Mouse (Mus musculus) myocyte (in vitro differentiated cells): ENCODE data around the gene 1700016H13Rik. TPM values are rescaled to one million over a fixed set of nuclear protein-coding genes. Genes with fewer than 3 reads are reported as not detected.

Source experiments
- H3K27me3 ChIP-seq: one replicate; pipeline ENCODE4 v1.6.1; 2011; ENCODE audit not compliant: control insufficient read depth, insufficient read depth, insufficient read length
- H3K36me3 ChIP-seq: one replicate; pipeline ENCODE4 v1.6.1; 2011; ENCODE audit not compliant: control insufficient read depth, insufficient read depth
- H3K4me2 ChIP-seq: one replicate; pipeline ENCODE4 v1.6.1; 2011; ENCODE audit warnings: low read depth, control low read depth
- H3K4me3 ChIP-seq: one replicate; pipeline ENCODE4 v1.5.1; 2011; ENCODE audit warnings: mild to moderate bottlenecking, control low read depth, moderate library complexity
- H3K79me2 ChIP-seq: one replicate; pipeline ENCODE4 v1.6.1; 2011; ENCODE audit not compliant: control insufficient read depth, insufficient read depth
- H3ac ChIP-seq: one replicate; pipeline ENCODE4 v1.6.1; 2011; ENCODE audit not compliant: control insufficient read depth, insufficient read length
- CEBPB ChIP-seq: IDR thresholded peaks from 2 replicates; pipeline ENCODE4 v1.6.1; 2011; ENCODE audit warnings: mild to moderate bottlenecking, moderate library complexity; ENCODE audit not compliant: poor library complexity, insufficient read depth, severe bottlenecking
- E2F4 ChIP-seq: IDR thresholded peaks from one replicate; pipeline ENCODE4 v1.6.1; 2011; ENCODE audit warnings: mild to moderate bottlenecking, control low read depth, moderate library complexity; ENCODE audit not compliant: insufficient read depth
- MAX ChIP-seq: IDR thresholded peaks from one replicate; pipeline ENCODE4 v1.6.1; 2011; ENCODE audit warnings: low read depth, mild to moderate bottlenecking, control low read depth
- MYOD1 ChIP-seq, 3 experiments: IDR thresholded peaks; one replicate each; pipeline ENCODE4 v1.6.1; 2011; ENCODE audit warnings: control low read depth in 2 of 3, low read depth in 2 of 3, mild to moderate bottlenecking in 2 of 3, moderate library complexity in 1 of 3; ENCODE audit not compliant: insufficient read length in 2 of 3, control insufficient read depth in 1 of 3
- MYOG ChIP-seq, 3 experiments: IDR thresholded peaks; one replicate each; pipeline ENCODE4 v1.6.1; 2011; ENCODE audit warnings: control low read depth in 2 of 3, low read depth in 2 of 3, mild to moderate bottlenecking in 2 of 3; ENCODE audit not compliant: insufficient read length in 2 of 3, control insufficient read depth in 1 of 3, insufficient read depth in 1 of 3
- POLR2A ChIP-seq: IDR thresholded peaks from one replicate; pipeline ENCODE4 v1.6.1; 2011; ENCODE audit warnings: low read depth, mild to moderate bottlenecking, control low read depth, moderate library complexity; ENCODE audit not compliant: insufficient read length
- POLR2AphosphoS2 ChIP-seq: IDR thresholded peaks from one replicate; pipeline ENCODE4 v1.6.1; 2011; ENCODE audit warnings: low read depth, control low read depth; ENCODE audit not compliant: insufficient read length
- REST ChIP-seq: IDR thresholded peaks from one replicate; pipeline ENCODE4 v1.6.1; 2011; ENCODE audit warnings: mild to moderate bottlenecking, control low read depth, moderate library complexity; ENCODE audit not compliant: insufficient read depth, insufficient read length
- SRF ChIP-seq: IDR thresholded peaks from one replicate; pipeline ENCODE4 v1.6.1; 2011; ENCODE audit warnings: low read depth; ENCODE audit not compliant: control insufficient read depth, insufficient read length
- TCF12 ChIP-seq: IDR thresholded peaks from one replicate; pipeline ENCODE4 v1.6.1; 2011; ENCODE audit warnings: mild to moderate bottlenecking, control low read depth; ENCODE audit not compliant: poor library complexity, insufficient read depth, severe bottlenecking
- TCF3 ChIP-seq: IDR thresholded peaks from one replicate; pipeline ENCODE4 v1.6.1; 2011; ENCODE audit warnings: low read depth, control low read depth; ENCODE audit not compliant: insufficient read length
- USF1 ChIP-seq: IDR thresholded peaks from one replicate; pipeline ENCODE4 v1.6.1; 2011; ENCODE audit warnings: low read depth, mild to moderate bottlenecking, control low read depth, moderate library complexity
- polyA plus RNA-seq: library from polyadenylated mRNA; unstranded; fragments of >200 nt; fragmentation: generic; extraction: Trizol; gene quantifications from one replicate; pipeline ENCODE4 v1.2.1, GENCODE M21; 2012; ENCODE audit warnings: missing spikeins

1700016H13Rik gene
- polyA plus RNA-seq, 1 experiment, result not detected

DNA sequence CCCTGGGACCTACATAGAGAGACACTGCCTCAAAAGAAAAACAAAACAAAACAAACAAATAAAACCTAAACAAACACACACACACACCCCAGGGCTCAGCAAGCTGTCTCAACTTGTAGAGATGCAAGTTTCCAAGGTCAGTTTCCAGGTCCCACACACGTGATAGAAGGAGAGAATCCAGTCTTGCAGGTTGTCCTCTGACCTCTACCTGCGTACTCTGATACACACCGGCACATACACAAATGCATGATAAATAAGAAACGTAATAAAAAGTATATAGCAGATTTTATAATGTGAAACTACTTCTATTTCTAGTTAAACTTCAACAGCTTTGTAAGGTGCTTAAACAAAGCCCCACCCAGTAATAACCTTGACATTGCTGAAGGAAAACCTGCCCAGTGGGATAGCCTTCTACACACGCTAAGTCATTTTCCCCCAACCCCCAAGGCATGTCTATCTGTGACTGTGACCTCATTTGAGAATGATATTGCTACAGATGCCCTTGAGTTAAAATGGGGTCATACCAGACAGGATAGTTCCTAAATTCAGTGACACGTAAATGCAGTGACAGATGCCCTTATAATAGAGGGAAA, 20.6 kb upstream of the 1700016H13Rik start:
- Histone ChIP-seq H3K4me3 (no peak overlapping the region), H3K36me3 (no peaks in the 10 kb centered on the region), H3K27me3 (peaks cover 5% of the 10 kb centered on the region), H3K4me2 (no peak overlapping the region), H3K79me2 (no peaks in the 10 kb centered on the region), H3ac (no peak overlapping the region)
- no peak for TF ChIP-seq MYOD1 (IDR thresholded peaks at IDR 0.05; ENCODE audit: control insufficient read depth in 1 of 3, insufficient read length in 2 of 3, low read depth in 2 of 3)
- no peak for TF ChIP-seq POLR2A
- no peak for TF ChIP-seq MYOG (IDR thresholded peaks at IDR 0.05; ENCODE audit: control insufficient read depth in 1 of 3, insufficient read depth in 1 of 3, insufficient read length in 2 of 3, low read depth in 2 of 3)
- no peak for TF ChIP-seq TCF12
- no peak for TF ChIP-seq CEBPB
- no peak for TF ChIP-seq POLR2AphosphoS2

GRCm38 (mm10) chr5:103674482-103674881, 18.7 kb upstream of the 1700016H13Rik start:
- no peaks in the 10 kb centered on the region for H3K79me2 ChIP-seq
- no peak overlapping the region for H3K4me3 ChIP-seq
- H3K27me3 ChIP-seq, result peaks cover 5% of the 10 kb centered on the region
- no peaks in the 10 kb centered on the region for H3K36me3 ChIP-seq
- TF ChIP-seq REST (no peak), MYOD1 (IDR thresholded peaks at IDR 0.05; ENCODE audit: control insufficient read depth in 1 of 3, insufficient read length in 2 of 3, low read depth in 2 of 3) (no peak), E2F4 (no peak), CEBPB (no peak), POLR2AphosphoS2 (no peak), MYOG (IDR thresholded peaks at IDR 0.05; ENCODE audit: control insufficient read depth in 1 of 3, insufficient read depth in 1 of 3, insufficient read length in 2 of 3, low read depth in 2 of 3) (no peak), USF1 (no peak), TCF12 (no peak), SRF (no peak), MAX (no peak), POLR2A (no peak), TCF3 (no peak)
- no peak overlapping the region for H3ac ChIP-seq
- no peak overlapping the region for H3K4me2 ChIP-seq

GRCm38 (mm10) chr5:103673611-103674010, 17.8 kb upstream of the 1700016H13Rik start:
- no peaks in the 10 kb centered on the region for H3K79me2 ChIP-seq
- no peak overlapping the region for H3ac ChIP-seq
- peaks cover 5% of the 10 kb centered on the region for H3K27me3 ChIP-seq
- no peaks in the 10 kb centered on the region for H3K36me3 ChIP-seq
- no peak overlapping the region for H3K4me2 ChIP-seq
- TF ChIP-seq E2F4, result no peak
- TF ChIP-seq TCF3, result no peak
- no peak for TF ChIP-seq MYOD1 (IDR thresholded peaks at IDR 0.05; ENCODE audit: control insufficient read depth in 1 of 3, insufficient read length in 2 of 3, low read depth in 2 of 3)
- TF ChIP-seq POLR2AphosphoS2, result no peak
- TF ChIP-seq POLR2A, result no peak
- TF ChIP-seq MAX, result no peak
- TF ChIP-seq TCF12, result no peak
- TF ChIP-seq CEBPB, result no peak
- no peak for TF ChIP-seq REST
- no peak for TF ChIP-seq USF1
- TF ChIP-seq SRF, result no peak
- TF ChIP-seq MYOG (IDR thresholded peaks at IDR 0.05; ENCODE audit: control insufficient read depth in 1 of 3, insufficient read depth in 1 of 3, insufficient read length in 2 of 3, low read depth in 2 of 3), result no peak
- H3K4me3 ChIP-seq, result no peak overlapping the region

GRCm38 (mm10) chr5:103671858-103672257, 16.0 kb upstream of the 1700016H13Rik start:
- Histone ChIP-seq H3K36me3 (no peaks in the 10 kb centered on the region), H3ac (no peak overlapping the region), H3K4me3 (no peak overlapping the region), H3K4me2 (no peak overlapping the region), H3K79me2 (no peaks in the 10 kb centered on the region), H3K27me3 (peaks cover 5% of the 10 kb centered on the region)
- no peak for TF ChIP-seq POLR2AphosphoS2
- no peak for TF ChIP-seq REST
- TF ChIP-seq USF1, result no peak
- TF ChIP-seq SRF, result no peak

- Histone ChIP-seq H3K4me3 (no peak overlapping the region), H3ac (no peak overlapping the region), H3K27me3 (peaks cover 5% of the 10 kb centered on the region), H3K4me2 (no peak overlapping the region), H3K36me3 (no peaks in the 10 kb centered on the region), H3K79me2 (no peaks in the 10 kb centered on the region)
- TF ChIP-seq POLR2A, result no peak
- TF ChIP-seq MAX, result no peak
- TF ChIP-seq MYOG (IDR thresholded peaks at IDR 0.05; ENCODE audit: control insufficient read depth in 1 of 3, insufficient read depth in 1 of 3, insufficient read length in 2 of 3, low read depth in 2 of 3), result no peak
- no peak for TF ChIP-seq MYOD1 (IDR thresholded peaks at IDR 0.05; ENCODE audit: control insufficient read depth in 1 of 3, insufficient read length in 2 of 3, low read depth in 2 of 3)
- TF ChIP-seq REST, result no peak
- TF ChIP-seq SRF, result no peak
- no peak for TF ChIP-seq TCF12
- TF ChIP-seq POLR2AphosphoS2, result no peak
- TF ChIP-seq CEBPB, result no peak
- TF ChIP-seq USF1, result no peak
- no peak for TF ChIP-seq TCF3
- no peak for TF ChIP-seq E2F4
Measured at GRCm38 (mm10) chr5:103665876-103666275, 10.1 kb upstream of the 1700016H13Rik start.
